Comparison of ENCODE assay signal across 8 mouse cellular contexts in the genomic region with DNA sequence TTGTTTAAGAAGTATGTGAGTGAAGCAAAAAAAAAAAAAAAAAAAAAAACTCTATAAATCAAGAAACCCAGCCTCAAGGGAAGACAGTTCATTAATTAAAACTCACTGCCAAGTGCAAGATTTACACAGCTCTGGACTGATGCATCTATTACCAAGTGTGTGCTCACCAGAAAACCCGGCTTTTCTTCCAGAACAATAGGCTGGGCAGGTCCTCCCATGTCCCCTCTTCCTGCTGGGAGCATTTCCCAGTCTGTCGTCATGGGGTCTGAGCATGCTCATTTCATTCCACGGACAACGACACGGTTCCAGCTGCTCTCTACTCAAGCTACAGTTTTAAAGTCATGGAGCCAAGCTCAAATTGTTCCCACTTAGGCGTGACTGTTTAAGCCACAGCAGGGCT.
DNase-seq lines count a peak whose midpoint lies in the region; ATAC-seq lines count a peak whose summit lies in the region.

No protein-coding gene starts in this region.

- no peak overlapping the region for H3K9ac ChIP-seq in midbrain, embryonic 15.5 days

- H3K4me3 ChIP-seq in midbrain, embryonic 10.5 days: no peak overlapping the region
- H3K4me3 ChIP-seq in midbrain, embryonic 15.5 days: no peak overlapping the region

- H3K9me3 ChIP-seq in midbrain, embryonic 10.5 days (replicated peaks): no peaks in the 10 kb centered on the region
- no peaks in the 10 kb centered on the region for H3K9me3 ChIP-seq in midbrain, embryonic 15.5 days

- peaks cover 3% of the 10 kb centered on the region; the same call in 1 of the 2 replicates for H3K4me1 ChIP-seq in midbrain, embryonic 10.5 days
- H3K4me1 ChIP-seq in midbrain, embryonic 15.5 days: no peaks in the 10 kb centered on the region

- H3K27me3 ChIP-seq in midbrain, embryonic 10.5 days (ENCODE audit: low read depth, poor library complexity, severe bottlenecking): no peaks in the 10 kb centered on the region
- no peaks in the 10 kb centered on the region for H3K27me3 ChIP-seq in midbrain, embryonic 15.5 days (replicated peaks)

- ATAC-seq in midbrain, embryonic 15.5 days (replicated peaks): no peak

- H3K36me3 ChIP-seq in midbrain, embryonic 10.5 days: no peaks in the 10 kb centered on the region
- H3K36me3 ChIP-seq in midbrain, embryonic 15.5 days (replicated peaks): no peaks in the 10 kb centered on the region

- intact Hi-C loops in left cerebral cortex, postnatal 14 days (cut with DNase I): no loop called here

- peak overlapping the region; percentile 52; the same call in 1 of the 2 replicates for H3K27ac ChIP-seq in midbrain, embryonic 10.5 days (replicated peaks)
- H3K27ac ChIP-seq in midbrain, embryonic 15.5 days: no peak overlapping the region

- 61% methylated on average over 6 of the region's 6 CpGs for WGBS in midbrain, embryonic 10.5 days
- WGBS in midbrain, embryonic 15.5 days: 27% methylated on average over 6 of the region's 6 CpGs

- no peak overlapping the region for H3K4me2 ChIP-seq in midbrain, embryonic 15.5 days

- peak; percentile 18 for DNase-seq in adrenal gland, postnatal 14 days
- DNase-seq in adrenal gland, postnatal 25 days: no peak
- no peak for DNase-seq in midbrain, embryonic 10.5 days (ENCODE audit: low spot score)
- peak; percentile 60 for DNase-seq in kidney, postnatal 14 days
- peak; percentile 22 for DNase-seq in ovary, postnatal 14 days (ENCODE audit: low spot score)
- no peak for DNase-seq in adipocyte (ENCODE audit: low spot score)
- no peak for DNase-seq in left cerebral cortex, postnatal 14 days (ENCODE audit: low spot score in 2 of 2)

Comparison
In these comparisons a context has a peak if more than half of its experiments do, and no peak if none do; other contexts are left out.
1. DNase-seq: peak in adrenal gland, postnatal 14 days (single experiment), kidney, postnatal 14 days (single experiment) and ovary, postnatal 14 days (single experiment); none in adrenal gland, postnatal 25 days (single experiment), midbrain, embryonic 10.5 days (single experiment), adipocyte (single experiment) and left cerebral cortex, postnatal 14 days (0 of 2).